Mouse (Mus musculus): ENCODE measurements around the gene 4930402F06Rik.

- TF ChIP-seq EP300 (IDR thresholded peaks at IDR 0.05; ENCODE audit: low read depth), result no peak
- TF ChIP-seq CTCF (IDR thresholded peaks at IDR 0.05; ENCODE audit: low read depth), result no peak
These were observed 35.5 kb upstream of the 4930402F06Rik start for GRCm38 (mm10) chr2:35432472-35432871.
